Mouse (Mus musculus): Measurements from ENCODE around the gene Itsn1. TPM values are rescaled to one million over a fixed set of nuclear protein-coding genes. Genes with fewer than 3 reads are reported as not detected.

The Itsn1 gene
- polyA plus RNA-seq (2015; fragmentation: Nextera tagmentation; extraction: Ambion mirVana), result 23.3 and 26.7 TPM in 2 replicates

DNA sequence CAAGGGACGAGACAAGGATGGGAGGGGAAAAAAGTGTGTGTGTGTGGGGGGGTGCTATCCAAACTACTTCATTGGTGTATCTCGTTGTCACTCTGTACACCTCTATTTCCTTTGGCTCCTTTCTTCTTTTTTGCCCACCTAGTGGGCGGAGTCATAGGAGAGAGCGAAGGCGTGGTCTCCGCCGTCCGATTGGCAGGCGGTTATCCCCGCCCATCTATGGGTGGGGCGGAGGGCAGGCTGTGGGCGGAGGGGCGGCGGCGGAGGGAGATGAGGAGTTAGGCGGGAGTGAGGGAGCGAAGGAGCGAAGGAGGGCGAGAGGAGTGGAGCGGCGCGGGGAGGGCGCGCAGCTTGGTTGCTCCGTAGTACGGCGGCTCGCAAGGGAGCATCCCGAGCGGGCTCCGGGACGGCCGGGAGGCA, at the start of gene Itsn1:
Itsn1 (plus strand) TSS at position 216 of the 417 bp plus-strand sequence.
- Histone ChIP-seq H3K4me2 (replicated peaks) (peak within 1 kb of the TSS; percentile 53), H3K4me1 (peaks cover 20% of the 10 kb centered on the region), H3K9ac (peak within 1 kb of the TSS; percentile 82), H3K9me3 (replicated peaks) (no peaks in the 10 kb centered on the region), H3K36me3 (0 out of 2 replicates have a peak, but pooled peaks cover 7% of the 10 kb centered on the region), H3K27me3 (no peaks in the 10 kb centered on the region), H3K27ac (replicated peaks) (peak within 1 kb of the TSS; percentile 97), H3K4me3 (replicated peaks) (peak within 1 kb of the TSS; percentile 87)
- WGBS, result under 1% methylated on average over 33 of the region's 33 CpGs
- peak; percentile 94 for ATAC-seq (ENCODE audit: insufficient number of reproducible peaks, low FRiP score, low TSS enrichment, low read depth)

DNA sequence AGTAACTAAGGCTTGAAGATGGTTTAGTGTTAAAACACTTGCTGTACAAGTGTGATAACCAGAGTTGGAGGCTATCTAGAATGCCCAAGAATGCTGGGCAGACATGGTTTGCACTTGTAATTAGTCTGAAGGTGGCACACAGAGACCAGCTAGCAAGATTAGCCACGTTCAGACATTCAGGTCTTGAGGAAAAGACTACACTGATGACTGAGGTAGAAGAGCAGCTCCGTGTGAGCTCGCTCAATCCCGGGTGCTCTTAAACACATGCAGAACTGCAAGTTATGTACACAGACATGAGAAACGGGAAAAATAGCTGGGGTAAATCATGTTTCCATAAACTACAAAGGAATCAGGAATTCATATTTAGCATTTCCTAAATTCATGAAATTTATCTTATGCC, 48.4 kb upstream of the Itsn1 start:
- Histone ChIP-seq H3K36me3 (peaks cover 77% of the 10 kb centered on the region), H3K4me2 (replicated peaks) (no peak overlapping the region), H3K27me3 (no peaks in the 10 kb centered on the region), H3K4me1 (no peaks in the 10 kb centered on the region), H3K9me3 (replicated peaks) (no peaks in the 10 kb centered on the region), H3K27ac (replicated peaks) (no peak overlapping the region), H3K4me3 (replicated peaks) (no peak overlapping the region), H3K9ac (no peak overlapping the region)
- WGBS, result 74% methylated on average over 5 of the region's 5 CpGs
- ATAC-seq (ENCODE audit: insufficient number of reproducible peaks, low FRiP score, low TSS enrichment, low read depth), result no peak

DNA sequence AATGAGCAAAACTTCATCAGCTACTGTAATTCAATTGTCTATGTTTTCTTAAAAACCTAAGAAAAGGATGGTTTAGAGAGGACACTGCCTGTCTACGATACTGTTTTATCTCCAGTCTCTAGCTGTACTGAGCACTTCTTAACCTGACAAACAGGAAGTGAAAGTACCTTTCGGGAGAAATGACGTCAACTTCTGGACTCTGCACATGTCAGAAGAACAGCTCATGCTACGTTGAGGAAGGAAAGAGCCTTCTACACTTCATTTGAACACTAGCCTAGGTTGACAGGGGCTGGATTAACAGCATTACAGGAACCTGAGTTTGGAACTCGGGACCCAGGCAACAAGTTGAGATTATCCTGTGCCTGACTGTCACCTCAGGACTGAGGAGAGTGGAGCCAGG, 43.6 kb upstream of the Itsn1 start:
- Histone ChIP-seq H3K4me2 (replicated peaks) (no peak overlapping the region), H3K36me3 (peaks cover 40% of the 10 kb centered on the region; the same call in 1 of the 2 replicates), H3K9ac (no peak overlapping the region), H3K4me3 (replicated peaks) (no peak overlapping the region), H3K4me1 (peaks cover 13% of the 10 kb centered on the region), H3K9me3 (replicated peaks) (no peaks in the 10 kb centered on the region), H3K27me3 (no peaks in the 10 kb centered on the region), H3K27ac (replicated peaks) (no peak overlapping the region)
- WGBS, result 89% methylated on average over 5 of the region's 5 CpGs
- no peak for ATAC-seq (ENCODE audit: insufficient number of reproducible peaks, low FRiP score, low TSS enrichment, low read depth)

DNA sequence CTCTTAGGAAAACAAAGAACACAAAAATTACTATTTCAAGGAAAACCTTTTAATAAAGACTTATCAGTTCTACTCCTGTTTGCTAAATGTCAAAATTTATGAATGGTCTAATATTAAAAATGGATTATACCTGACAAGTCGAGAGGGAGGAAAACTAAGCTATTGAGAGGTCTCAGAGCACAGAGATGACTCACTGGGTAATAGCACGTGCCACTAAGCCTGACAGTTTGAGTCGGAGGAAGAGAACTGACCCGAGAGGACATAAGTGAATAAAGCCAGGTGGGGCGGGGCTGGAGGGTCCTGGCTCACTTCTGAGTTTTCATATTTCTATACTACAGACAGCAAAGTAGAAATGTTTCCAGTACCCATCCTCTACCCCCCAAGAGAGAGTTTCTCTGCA, 42.7 kb upstream of the Itsn1 start:
- no peak overlapping the region for H3K27ac ChIP-seq (replicated peaks)
- ATAC-seq (ENCODE audit: insufficient number of reproducible peaks, low FRiP score, low TSS enrichment, low read depth), result no peak
- H3K4me3 ChIP-seq (replicated peaks), result no peak overlapping the region
- H3K4me2 ChIP-seq (replicated peaks), result no peak overlapping the region
- no peaks in the 10 kb centered on the region for H3K9me3 ChIP-seq (replicated peaks)
- H3K36me3 ChIP-seq, result peaks cover 35% of the 10 kb centered on the region; the same call in 1 of the 2 replicates
- H3K9ac ChIP-seq, result no peak overlapping the region
- no peaks in the 10 kb centered on the region for H3K27me3 ChIP-seq
- peaks cover 13% of the 10 kb centered on the region for H3K4me1 ChIP-seq
- WGBS, result 82% methylated on average over 5 of the region's 5 CpGs

DNA sequence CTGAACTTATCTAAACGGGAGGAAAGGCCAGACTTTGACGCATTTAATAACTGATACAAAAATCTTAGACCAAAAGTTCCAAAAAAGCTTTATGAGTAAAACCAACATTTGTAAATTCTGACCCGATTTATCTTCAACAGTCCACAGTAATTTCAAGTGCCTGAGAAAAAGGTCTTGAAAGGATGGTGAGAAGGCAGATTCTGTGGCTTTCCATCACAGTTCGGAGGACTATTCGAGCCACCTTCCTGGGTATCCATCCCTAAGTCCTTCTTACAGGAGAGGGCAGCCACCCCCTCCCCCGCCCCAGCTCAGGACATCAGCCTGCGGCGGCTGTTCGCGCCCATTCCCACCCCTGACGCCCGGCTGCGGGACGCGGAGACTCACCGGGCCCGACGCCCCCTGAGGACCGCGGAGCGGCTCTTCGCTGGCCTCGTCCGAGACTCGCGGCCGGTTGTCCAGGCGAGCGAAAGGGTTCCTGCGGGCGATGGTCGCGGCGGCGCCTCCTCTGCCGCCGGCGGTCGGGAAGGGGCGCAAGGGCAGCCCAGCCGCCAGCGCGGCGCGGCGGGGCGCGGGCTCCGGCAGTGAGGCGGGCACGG, 41.0 kb upstream of the Itsn1 start:
- peaks cover 23% of the 10 kb centered on the region; the same call in 1 of the 2 replicates for H3K36me3 ChIP-seq
- peak overlapping the region; percentile 58; the same call in 1 of the 2 replicates for H3K27ac ChIP-seq (replicated peaks)
- no peaks in the 10 kb centered on the region for H3K9me3 ChIP-seq (replicated peaks)
- peak; percentile 39; the same call in 1 of the 2 replicates for ATAC-seq (ENCODE audit: insufficient number of reproducible peaks, low FRiP score, low TSS enrichment, low read depth)
- H3K9ac ChIP-seq, result peak overlapping the region; percentile 95
- H3K4me2 ChIP-seq (replicated peaks), result peak overlapping the region; percentile 92
- H3K4me3 ChIP-seq (replicated peaks), result peak overlapping the region; percentile 93
- no peaks in the 10 kb centered on the region for H3K27me3 ChIP-seq
- 1% methylated on average over 50 of the region's 51 CpGs for WGBS
- peaks cover 13% of the 10 kb centered on the region for H3K4me1 ChIP-seq

DNA sequence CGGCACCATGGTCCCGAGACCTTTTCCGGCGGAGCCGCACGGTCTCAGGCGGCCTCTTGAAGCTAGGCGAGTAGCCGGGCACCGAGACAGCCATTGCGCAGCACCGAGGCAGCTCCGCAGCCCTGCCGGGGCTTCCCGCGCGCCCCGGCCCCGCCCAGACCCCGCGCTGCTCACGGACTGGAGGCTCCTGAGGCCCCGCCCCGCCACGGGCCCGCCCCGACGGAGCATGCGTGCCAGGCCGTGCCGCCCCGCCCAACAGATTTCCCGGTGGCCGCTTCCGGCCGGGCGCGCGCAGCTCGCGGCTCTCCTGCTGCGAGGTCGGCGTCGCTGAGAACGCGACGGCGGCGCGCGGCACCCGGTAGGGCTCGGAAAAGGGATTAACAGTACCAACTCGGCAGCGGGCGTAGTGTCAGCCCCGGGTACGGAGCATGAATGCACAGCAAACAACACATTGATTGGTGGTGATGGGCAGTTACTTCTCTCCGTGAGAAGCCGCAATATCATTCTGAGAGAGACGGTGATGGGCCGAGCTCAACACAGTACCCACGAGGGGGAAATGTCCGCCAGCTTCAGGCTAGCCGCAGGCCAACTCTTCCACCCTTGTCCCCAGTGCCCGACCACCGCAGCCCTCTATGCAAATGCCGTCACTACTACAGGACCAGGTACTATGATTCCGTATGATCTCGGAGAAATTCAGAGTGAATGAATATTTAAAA, 40.3 kb upstream of the Itsn1 start, which contains the start of gene Donson:
Donson (minus strand) TSS at position 152 of the 716 bp plus-strand sequence.
- Histone ChIP-seq H3K27ac (replicated peaks) (peak within 1 kb of the TSS; percentile 83), H3K4me1 (peaks cover 13% of the 10 kb centered on the region), H3K4me3 (replicated peaks) (peak within 1 kb of the TSS; percentile 93), H3K9me3 (replicated peaks) (no peaks in the 10 kb centered on the region), H3K4me2 (replicated peaks) (peak within 1 kb of the TSS; percentile 92), H3K27me3 (no peaks in the 10 kb centered on the region), H3K36me3 (peaks cover 20% of the 10 kb centered on the region; the same call in 1 of the 2 replicates), H3K9ac (peak within 1 kb of the TSS; percentile 95)
- peak; percentile 99 for ATAC-seq (ENCODE audit: insufficient number of reproducible peaks, low FRiP score, low TSS enrichment, low read depth)
- under 1% methylated on average over 68 of the region's 71 CpGs for WGBS

DNA sequence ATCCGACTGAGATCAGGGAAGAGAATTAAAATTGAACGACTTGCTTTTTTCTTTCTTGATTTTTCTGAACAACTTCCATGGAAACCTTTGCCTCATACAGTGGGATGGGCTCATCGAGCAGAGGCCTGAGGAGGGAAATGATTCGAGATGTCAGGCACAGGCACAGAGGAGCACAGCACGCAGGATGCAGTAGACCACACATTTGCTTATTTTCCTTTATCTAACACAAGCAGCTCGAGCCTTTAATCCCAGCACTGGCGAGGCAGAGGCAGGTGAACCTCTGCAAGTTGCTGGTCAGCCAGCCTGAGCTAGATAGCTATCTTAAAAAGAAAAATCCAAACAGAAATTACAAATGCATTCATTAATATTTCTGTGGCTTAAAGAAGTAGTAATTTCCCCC, 39.3 kb upstream of the Itsn1 start:
- ATAC-seq (ENCODE audit: insufficient number of reproducible peaks, low FRiP score, low TSS enrichment, low read depth), result no peak
- no peaks in the 10 kb centered on the region for H3K27me3 ChIP-seq
- H3K36me3 ChIP-seq, result peaks cover 15% of the 10 kb centered on the region; the same call in 1 of the 2 replicates
- peaks cover 13% of the 10 kb centered on the region for H3K4me1 ChIP-seq
- no peak overlapping the region for H3K27ac ChIP-seq (replicated peaks)
- H3K4me3 ChIP-seq (replicated peaks), result no peak overlapping the region
- no peak overlapping the region for H3K9ac ChIP-seq
- 41% methylated on average over 7 of the region's 7 CpGs for WGBS
- no peak overlapping the region for H3K4me2 ChIP-seq (replicated peaks)
- no peaks in the 10 kb centered on the region for H3K9me3 ChIP-seq (replicated peaks)

DNA sequence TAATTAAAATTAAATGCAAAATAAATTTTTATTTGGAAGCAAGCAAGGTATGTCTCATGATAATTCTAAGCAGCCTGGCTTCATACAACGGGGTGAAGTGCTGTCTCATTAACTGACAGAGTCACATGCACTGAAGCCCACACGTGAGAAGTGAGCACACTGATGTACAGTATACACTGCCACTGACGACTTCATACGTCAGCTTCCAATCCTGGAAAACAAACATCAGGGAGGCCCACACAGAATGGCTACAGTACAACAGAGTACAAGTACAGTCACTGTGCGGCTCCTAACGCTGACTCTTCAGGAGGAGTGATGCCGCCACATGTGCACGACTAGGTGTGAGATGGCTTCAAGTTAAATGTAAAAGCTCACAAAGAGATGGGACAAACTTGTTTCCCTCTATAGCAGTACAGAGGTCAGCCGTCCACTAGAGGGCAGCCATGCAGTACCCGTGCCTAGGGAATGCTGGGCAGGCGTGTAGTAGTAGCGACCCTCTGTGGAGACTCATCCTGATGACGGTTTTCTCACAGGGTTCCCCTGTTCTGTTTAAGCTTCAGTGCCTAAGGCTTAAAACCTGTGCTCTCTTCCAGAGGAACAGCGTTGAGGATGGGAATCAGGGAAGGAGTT, 34.5 kb upstream of the Itsn1 start:
- 31% methylated on average over 14 of the region's 14 CpGs for WGBS
- H3K9me3 ChIP-seq (replicated peaks), result no peaks in the 10 kb centered on the region

DNA sequence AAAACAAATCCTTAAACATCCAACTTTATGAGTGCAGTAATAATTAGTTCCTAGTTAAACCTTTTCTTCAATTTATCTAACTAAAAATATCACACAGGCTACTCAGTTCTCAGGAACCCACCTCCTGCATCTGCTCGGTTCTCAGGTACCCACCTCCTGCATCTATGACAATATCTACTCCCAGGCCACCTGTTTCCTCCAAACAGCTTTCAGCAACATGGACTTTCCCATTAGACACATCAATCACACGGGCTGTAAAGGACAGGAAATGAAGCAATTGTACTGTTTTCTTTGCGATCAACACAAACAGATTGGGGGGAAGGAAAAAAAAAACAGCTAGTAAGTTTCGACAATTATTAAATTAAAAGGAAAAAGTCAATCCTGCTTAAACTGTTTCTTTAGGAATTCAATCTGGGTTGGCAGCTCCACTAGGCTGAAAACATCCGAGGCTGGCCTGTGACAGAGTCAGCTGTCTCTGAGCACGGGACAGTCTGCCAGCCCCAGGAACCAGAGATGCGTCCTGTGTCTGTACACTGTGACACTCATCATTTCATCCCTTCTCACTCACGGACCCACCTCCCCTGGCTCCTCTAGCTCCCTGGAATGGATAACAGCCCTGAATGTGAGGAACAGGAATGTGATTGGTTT, 33.8 kb upstream of the Itsn1 start:
- Histone ChIP-seq H3K4me1 (no peaks in the 10 kb centered on the region), H3K9me3 (replicated peaks) (no peaks in the 10 kb centered on the region), H3K9ac (no peak overlapping the region), H3K27me3 (no peaks in the 10 kb centered on the region), H3K4me2 (replicated peaks) (no peak overlapping the region), H3K36me3 (peaks cover 25% of the 10 kb centered on the region), H3K4me3 (replicated peaks) (no peak overlapping the region), H3K27ac (replicated peaks) (no peak overlapping the region)
- 55% methylated on average over 8 of the region's 8 CpGs for WGBS
- ATAC-seq (ENCODE audit: insufficient number of reproducible peaks, low FRiP score, low TSS enrichment, low read depth), result no peak

More for the DNA sequence above, 34.5 kb upstream of the Itsn1 start:
- H3K9ac ChIP-seq, result no peak overlapping the region
- peaks cover 22% of the 10 kb centered on the region for H3K36me3 ChIP-seq
- H3K4me2 ChIP-seq (replicated peaks), result no peak overlapping the region
- H3K27ac ChIP-seq (replicated peaks), result no peak overlapping the region
- H3K27me3 ChIP-seq, result no peaks in the 10 kb centered on the region
- H3K4me1 ChIP-seq, result no peaks in the 10 kb centered on the region
- ATAC-seq (ENCODE audit: insufficient number of reproducible peaks, low FRiP score, low TSS enrichment, low read depth), result no peak; the same call in 1 of the 2 replicates
- no peak overlapping the region for H3K4me3 ChIP-seq (replicated peaks)

DNA sequence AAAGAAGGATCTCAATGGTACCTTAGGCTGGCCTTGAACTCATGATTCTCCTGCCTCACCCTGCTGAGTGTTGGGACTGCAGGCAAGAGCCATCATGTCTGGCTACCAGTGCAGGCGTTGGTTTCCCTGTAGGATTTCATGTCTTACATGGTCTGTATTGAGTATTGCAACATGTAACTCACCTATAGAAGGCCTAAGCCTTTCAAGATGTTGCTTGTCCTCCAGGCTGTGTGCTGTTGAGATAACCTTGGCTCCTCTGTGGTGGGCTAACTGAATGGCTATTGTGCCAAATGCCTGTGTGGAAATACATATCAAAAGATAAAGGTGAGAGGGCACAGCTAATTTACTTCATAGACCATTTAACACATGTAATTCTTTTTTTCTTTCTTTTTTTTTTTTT, 30.1 kb upstream of the Itsn1 start:
- 83% methylated on average over 1 of the region's 1 CpGs for WGBS
- no peak overlapping the region for H3K4me2 ChIP-seq (replicated peaks)
- H3K9me3 ChIP-seq (replicated peaks), result no peaks in the 10 kb centered on the region
- no peak overlapping the region for H3K4me3 ChIP-seq (replicated peaks)
- ATAC-seq (ENCODE audit: insufficient number of reproducible peaks, low FRiP score, low TSS enrichment, low read depth), result no peak
- H3K27ac ChIP-seq (replicated peaks), result no peak overlapping the region
- H3K36me3 ChIP-seq, result peaks cover 45% of the 10 kb centered on the region
- H3K4me1 ChIP-seq, result no peaks in the 10 kb centered on the region
- H3K9ac ChIP-seq, result no peak overlapping the region
- no peaks in the 10 kb centered on the region for H3K27me3 ChIP-seq

DNA sequence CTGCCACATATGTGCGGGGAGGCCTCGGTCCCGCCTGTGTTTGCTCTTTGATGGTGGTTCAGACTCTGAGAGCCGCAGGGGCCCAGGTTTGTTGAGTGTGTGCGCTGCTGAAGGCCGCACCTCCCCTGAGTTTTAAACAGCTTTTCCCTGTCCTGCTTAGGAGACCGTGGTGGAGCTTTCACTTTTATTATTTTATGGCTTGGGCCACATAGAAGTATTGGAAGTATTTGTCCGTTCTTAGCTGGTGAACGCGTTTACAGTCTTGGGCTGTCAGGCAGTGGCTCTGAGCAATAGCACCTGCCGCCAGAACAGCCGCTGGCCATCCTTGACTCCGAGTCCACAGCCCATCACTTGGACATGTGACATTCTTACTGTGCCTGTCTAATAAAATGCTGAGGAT, 27.2 kb upstream of the Itsn1 start:
- no peak overlapping the region for H3K27ac ChIP-seq (replicated peaks)
- 88% methylated on average over 13 of the region's 13 CpGs for WGBS
- no peak overlapping the region for H3K4me3 ChIP-seq (replicated peaks)
- no peak overlapping the region for H3K9ac ChIP-seq
- peaks cover 57% of the 10 kb centered on the region for H3K36me3 ChIP-seq
- no peak for ATAC-seq (ENCODE audit: insufficient number of reproducible peaks, low FRiP score, low TSS enrichment, low read depth)
- no peaks in the 10 kb centered on the region for H3K4me1 ChIP-seq
- H3K4me2 ChIP-seq (replicated peaks), result no peak overlapping the region
- no peaks in the 10 kb centered on the region for H3K27me3 ChIP-seq
- no peaks in the 10 kb centered on the region for H3K9me3 ChIP-seq (replicated peaks)
